Mouse (Mus musculus) G1E (cell line): ENCODE results near the gene Gmfb.

ENCODE experiments used
- CTCF ChIP-seq: IDR thresholded peaks from 2 replicates; pipeline ENCODE4 v1.5.1; 2012; ENCODE audit warnings: low read depth, low read length, inconsistent platforms, mixed read lengths
- POLR2AphosphoS5 ChIP-seq: IDR thresholded peaks from 2 replicates; pipeline ENCODE4 v1.6.1; 2012; ENCODE audit warnings: low read depth, low read length, inconsistent platforms; ENCODE audit not compliant: insufficient replicate concordance
- TAL1 ChIP-seq: conservative IDR thresholded peaks from 2 replicates; pipeline ENCODE4 v1.6.1; 2012; ENCODE audit warnings: low read depth, low read length, inconsistent platforms, mixed read lengths

- no peak for TF ChIP-seq POLR2AphosphoS5
- no peak for TF ChIP-seq CTCF
- no peak for TF ChIP-seq TAL1
Measured at GRCm38 (mm10) chr14:46821873-46822716, at the start of gene Gmfb.
